Mouse (Mus musculus): ENCODE results near the gene Ccdc87. TPM values are rescaled to one million over a fixed set of nuclear protein-coding genes. Genes with fewer than 3 reads are reported as not detected.
"Not testable (repeated sequence)": the region's sequence is repeated elsewhere in the genome, so short reads cannot be mapped to it uniquely, and the experiment has no call there.

Ccdc87 gene
- 0.07 and 0.09 TPM in 2 replicates for polyA plus RNA-seq (2012; rRNA removed)

DNA sequence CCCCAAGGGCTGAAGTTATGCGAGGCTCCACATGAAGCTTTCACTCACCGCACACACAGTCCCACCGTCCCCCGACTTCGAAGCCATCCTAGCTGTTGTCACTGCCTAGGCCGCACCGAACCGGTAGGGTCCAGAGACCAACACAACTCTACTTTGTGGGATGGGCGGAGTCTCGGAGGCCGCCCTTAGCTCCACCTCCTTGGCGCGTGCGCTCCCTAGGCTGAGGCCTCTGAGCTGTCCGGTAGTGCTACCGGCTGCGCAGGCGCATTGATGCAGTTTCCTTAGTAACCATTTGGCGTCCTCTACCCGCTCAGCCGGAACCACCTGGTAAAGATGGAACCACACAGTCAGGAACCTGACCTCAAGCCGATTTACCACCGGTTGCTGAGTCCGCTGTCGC is at the start of gene Ccdc87, which contains the start of gene Ccs:
Gene Ccdc87 (plus strand): TSS at position 218 of the 400 bp plus-strand sequence.
Gene Ccs (minus strand): TSS at position 184 of the 400 bp plus-strand sequence.
- DNase-seq (ENCODE audit: low spot score), result peak; percentile 84

DNA sequence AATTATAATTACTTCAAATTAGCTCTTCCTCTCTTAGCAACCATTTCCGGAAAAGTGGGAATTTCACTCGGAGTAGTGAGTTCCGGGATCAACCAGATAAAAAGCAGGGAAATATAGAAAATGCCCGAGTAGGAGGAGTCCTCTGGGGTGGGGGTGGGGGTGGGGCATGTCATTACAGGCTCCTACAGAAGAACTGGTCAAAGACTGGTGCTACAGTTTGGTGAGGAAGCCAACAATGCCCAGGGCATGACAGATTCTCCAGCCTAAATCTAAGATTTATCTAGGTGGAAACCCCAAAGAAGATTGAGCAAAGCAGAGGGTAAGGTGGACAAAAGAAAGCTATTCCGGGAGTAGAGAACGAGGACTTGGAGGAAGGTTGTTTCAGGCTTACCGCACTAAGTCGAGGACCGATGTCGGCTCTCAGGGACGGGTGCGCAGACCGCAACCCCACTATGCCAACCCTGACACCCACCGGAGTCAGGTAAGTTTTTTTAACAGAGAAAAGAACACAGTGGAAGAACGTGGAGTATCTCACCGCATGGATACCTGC is 45.8 kb upstream of the Ccdc87 start:
- DNase-seq (ENCODE audit: low spot score), result no peak

DNA sequence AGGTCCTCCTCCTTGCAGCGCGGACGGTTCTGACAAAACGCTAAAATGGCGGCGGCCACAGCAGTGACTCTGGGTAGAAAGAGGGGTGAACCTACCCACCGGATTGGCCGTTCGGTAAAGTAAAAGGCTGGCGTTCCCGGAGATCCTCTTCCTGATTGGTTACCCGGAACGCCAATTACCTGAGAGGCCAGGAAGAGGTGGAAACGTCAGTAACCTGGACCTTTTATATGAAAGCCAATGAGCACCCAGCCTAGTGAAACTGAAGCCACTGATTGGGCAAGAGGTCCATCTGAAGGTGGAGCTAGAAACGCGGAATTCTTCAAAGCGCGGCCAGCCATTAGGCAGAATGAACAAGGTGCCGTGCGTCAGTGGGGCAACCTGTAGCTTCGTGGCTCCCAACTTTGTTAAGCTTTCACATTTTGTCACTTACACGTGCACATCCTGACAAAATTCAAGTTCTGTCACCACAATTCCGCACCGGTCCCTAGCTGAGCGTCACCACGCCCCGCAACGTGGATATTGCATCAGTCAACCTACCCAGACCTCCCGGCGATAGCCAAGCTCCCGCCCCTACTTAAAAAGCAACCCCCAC is 45.2 kb upstream of the Ccdc87 start, which contains the start of gene Rbm4:
Gene Rbm4 (minus strand): TSS at position 71 of the 592 bp plus-strand sequence.
- DNase-seq (ENCODE audit: low spot score), result peak; percentile 76

DNA sequence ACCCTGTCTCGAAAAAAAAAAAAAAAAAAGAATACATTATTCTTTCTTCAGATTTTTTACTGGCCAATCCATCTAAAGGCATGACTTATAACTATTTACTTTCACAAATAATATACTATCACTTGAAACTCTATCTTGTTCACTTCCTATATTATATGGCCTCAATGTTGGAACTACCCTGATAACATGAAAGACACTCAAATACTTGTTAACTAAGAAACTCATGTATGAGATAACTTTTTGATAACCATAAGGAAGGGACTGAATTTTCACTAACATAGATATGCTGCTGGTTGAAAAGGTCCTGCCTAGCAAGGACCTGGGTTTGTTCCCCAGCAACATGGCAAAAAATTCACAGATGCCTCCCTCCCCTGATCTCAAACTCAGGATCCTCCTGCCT is 43.2 kb upstream of the Ccdc87 start:
- no peak for DNase-seq (ENCODE audit: low spot score)

DNA sequence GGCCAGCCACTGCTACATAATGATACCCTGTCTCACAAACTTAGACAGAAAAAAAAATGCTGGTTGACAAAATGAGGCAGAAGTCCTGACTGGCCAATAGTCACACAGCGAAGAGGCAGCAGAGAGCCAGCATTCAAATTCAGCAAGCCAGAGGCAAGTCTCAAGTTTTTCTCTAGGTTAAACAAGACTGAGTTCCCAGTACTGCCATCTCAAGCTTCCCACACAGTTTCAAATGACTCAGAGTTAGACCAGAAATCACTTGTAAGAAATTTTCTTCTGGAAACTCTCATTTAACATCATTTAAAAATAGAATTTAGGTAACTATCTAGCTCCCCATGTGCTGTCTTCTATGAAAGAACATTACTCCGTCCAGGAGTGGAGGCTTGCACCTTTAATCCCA is 41.3 kb upstream of the Ccdc87 start:
- no peak for DNase-seq (ENCODE audit: low spot score)

DNA sequence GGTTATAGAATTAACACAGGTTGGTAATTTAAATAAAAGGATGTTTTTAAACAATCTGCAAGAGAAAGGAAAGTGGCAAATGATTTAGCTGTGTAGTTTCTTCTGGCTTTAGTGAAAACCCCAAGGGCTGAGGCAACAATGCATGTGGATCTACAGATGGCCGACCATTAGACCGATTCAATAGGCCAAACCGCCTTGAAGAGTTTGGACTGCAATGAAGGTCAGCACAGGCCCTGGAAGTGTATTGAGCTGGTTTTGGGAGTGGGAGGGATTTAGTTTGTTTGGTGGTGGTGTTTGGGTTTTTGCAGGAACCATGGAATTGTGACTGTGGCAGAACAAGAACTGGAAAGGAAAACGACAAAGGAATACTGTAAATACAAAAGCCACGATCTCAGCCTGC is 40.1 kb upstream of the Ccdc87 start:
- no peak for DNase-seq (ENCODE audit: low spot score)

DNA sequence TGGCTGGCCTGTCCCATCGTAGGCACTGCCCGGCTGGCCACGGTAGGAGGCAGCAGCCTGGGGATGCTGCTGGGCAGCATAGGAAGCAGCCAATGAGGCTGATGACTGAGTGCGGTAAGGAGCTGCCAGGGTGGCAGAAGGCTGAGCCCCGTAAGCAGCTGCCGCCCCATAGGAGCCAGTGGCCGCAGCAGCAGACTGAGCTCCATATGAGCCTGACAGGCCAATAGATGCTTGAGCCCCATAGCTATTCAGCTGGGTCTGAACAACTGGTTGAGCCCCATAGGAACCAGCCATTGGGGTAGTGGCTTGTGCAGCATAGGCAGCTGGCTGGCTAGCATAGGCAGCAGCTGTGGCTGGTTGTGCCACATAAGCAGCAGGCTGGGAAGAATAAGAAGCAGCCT is 36.5 kb upstream of the Ccdc87 start:
- DNase-seq (ENCODE audit: low spot score), result no peak

DNA sequence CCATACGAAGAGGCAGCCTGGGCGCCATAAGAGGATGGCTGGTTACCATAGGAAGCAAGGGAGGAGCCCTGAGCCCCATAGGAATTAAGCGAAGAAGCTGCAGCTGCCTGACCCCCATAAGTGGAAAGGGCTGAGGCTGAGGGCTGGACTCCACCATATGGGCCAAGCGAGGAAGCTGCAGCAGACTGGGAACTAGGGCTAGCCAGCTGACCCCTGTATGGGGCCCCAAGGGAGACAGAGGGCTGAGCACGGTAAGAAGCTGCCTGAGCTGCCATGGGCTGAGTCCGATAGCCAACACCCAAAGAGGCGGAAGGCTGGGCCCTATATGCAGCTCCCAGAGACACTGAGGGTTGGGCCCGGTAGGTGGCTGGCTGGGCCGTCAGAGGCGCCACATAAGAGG is 35.9 kb upstream of the Ccdc87 start:
- no peak for DNase-seq (ENCODE audit: low spot score)

DNA sequence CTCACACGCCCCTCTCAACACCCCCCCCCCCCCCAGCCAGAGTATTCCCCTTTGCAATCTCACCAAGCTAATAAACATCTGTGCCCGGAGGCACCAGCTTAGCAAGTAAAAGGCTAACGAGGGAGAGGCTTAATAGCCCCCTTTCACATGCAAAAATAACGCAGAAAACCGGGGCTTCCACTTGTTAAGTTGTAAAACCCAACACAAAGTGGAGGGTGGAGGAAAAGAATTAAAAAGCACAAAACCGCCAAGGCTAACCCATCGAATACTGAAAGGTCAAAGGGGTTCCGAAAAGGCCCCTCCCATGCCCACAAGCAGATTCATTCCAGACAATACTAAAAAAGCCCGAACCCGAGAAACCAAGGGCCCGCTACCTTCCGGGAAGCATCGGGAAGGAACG is 28.9 kb upstream of the Ccdc87 start:
- DNase-seq (ENCODE audit: low spot score), result no peak

DNA sequence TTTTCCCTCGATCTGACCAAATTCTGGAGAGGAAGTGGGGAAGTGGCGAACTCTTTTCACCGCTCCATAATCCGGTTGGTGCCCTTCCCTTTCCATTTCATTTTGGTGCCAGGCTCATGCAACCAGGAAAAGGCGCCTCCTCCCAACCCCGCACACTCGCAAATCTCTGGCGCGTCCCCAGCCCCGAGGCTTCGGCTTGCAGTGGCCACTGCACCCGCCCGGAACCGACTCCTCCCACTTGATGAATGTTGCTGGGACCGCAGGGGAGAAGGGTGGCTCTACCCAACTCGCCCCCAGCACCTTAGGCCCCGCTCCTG is 28.5 kb upstream of the Ccdc87 start:
- DNase-seq (ENCODE audit: low spot score), result no peak

DNA sequence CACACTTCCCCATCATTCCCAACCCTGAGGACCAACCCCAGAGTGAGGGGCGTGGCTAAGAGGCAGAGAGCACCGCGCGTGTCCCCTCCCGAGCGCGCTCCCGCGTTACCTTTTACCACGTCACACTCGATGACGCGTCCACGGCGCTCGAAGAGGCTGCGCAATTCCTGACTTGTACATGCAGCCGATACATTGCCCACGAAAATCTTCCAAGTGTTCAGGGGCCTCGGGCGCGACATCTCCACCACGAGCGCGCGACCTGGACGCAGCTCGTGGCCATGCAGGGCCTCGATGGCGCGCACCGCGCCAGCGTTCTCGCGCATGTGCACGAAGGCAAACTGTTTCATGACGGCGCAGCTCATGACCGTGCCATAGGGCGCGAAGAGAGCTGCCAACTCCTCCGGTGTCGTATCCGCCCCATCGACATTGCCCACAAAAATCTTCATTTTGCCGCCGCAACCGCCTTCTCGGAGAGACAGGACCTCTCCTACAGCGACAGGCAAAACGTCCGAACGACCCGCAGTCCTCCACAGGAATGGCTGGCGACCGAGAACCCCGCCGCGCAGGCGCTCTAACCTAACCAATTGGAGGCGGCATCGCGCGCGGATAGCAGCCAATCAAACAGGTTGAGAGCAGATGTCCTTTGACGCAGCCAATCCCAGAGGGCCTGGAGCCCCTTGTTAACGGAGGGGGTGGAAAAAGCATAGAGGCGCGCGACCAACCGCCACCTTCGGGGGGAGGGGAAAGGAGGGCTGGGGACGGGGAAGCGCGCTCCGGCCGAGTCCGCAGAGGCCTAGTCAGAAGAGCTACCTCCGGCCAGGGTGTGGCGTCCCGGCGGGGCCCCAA is 27.9 kb upstream of the Ccdc87 start, which contains the start of the genes Gm21992 and Rbm14:
Gene Gm21992 (minus strand): TSS at position 550 of the 846 bp plus-strand sequence.
Gene Rbm14 (minus strand): TSS at position 572 of the 846 bp plus-strand sequence.
- DNase-seq (ENCODE audit: low spot score), result peak; percentile 98

DNA sequence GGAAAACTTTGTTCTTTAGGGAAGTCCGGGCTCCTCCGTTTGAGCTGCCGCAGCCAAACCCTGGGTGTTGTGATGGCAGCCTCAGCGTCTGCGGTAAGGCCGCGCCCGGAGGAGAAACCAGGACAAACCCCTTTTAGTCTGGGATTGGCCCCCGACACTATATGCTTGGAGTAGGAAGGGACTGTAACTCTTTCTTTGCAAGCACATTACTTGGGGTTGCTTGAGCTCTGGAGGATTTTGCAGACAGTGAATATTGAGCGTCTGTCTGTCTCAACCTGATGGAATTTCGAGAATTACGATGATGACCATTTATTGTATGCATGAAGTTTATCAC is 27.3 kb upstream of the Ccdc87 start:
- no peak for DNase-seq (ENCODE audit: low spot score)

DNA sequence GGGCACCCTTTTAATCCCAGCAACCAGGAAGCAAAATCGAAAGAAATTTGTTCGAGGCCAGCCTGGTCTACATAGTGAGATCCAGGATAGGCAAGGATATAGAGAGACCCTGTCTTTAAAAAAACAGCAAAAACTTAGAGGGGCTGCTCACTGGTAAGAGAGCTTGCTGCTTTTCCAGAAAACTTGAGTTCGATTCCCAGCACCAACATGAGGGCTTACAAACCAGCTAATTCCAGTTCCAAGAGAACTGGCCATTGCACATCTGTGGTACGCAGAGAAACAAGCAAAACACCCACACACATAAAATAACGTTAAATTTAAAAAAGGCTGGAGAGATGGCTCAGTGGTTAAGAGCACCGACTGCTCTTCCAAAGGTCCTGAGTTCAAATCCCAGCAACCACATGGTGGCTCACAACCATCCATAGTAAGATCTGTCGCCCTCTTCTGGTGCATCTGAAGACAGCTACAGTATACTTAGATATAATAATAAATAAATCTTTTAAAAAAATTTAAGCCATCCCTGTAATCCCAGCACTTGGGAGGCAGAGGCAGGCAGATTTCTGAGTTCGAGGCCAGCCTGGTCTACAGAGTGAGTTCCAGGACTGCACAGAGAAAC is 26.7 kb upstream of the Ccdc87 start:
- not testable (repeated sequence) for DNase-seq (ENCODE audit: low spot score)

DNA sequence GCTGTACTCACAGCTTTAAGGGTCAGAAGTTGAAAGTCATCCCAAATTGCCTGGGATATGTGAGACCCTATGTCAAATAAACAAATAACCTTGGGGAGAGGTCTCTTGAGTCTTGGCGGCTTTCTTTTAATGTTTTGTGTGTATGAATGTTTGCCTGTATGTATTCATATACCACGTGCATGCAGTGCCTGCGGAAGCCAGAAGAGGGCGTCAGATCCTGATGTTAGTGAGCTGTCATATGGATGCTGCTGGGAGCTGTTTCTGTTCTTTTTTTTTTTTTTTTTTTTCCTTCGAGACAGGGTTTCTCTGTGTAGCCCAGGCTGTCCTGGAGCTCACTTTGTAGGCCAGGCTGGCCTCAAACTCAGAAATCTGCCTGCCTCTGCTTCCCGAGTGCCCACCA is 26.2 kb upstream of the Ccdc87 start:
- DNase-seq (ENCODE audit: low spot score), result no peak

DNA sequence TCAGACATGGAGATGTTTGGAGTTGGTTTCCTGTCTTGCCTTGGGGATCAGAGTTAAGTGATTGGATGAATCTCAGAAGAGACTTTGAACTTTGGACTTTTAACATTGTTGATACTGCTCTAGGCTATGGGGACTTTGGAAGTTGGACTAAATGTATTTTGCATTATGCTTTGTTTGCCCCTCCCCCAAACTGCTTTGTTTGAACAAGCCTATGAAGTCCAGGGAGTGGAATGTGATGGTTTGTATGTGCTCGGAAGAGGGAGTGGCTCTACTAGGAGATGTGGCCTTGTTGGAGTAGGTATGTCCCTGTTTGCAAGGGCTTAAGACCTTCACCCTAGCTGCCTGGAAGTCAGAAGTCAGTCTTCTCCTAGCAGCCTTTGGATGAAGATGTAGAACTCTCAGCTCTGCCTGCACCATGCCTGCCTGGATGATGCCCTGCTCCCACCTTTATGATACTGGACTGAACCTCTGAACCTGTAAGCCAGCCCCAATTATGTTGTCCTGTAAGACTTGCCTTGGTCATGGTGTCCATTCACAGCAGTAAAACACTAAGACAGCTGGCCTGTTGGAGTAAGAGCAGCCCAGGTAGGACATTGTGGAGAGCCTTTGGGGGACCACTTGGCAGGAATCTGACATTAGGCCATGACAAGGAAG is 21.9 kb upstream of the Ccdc87 start:
- DNase-seq (ENCODE audit: low spot score), result no peak

DNA sequence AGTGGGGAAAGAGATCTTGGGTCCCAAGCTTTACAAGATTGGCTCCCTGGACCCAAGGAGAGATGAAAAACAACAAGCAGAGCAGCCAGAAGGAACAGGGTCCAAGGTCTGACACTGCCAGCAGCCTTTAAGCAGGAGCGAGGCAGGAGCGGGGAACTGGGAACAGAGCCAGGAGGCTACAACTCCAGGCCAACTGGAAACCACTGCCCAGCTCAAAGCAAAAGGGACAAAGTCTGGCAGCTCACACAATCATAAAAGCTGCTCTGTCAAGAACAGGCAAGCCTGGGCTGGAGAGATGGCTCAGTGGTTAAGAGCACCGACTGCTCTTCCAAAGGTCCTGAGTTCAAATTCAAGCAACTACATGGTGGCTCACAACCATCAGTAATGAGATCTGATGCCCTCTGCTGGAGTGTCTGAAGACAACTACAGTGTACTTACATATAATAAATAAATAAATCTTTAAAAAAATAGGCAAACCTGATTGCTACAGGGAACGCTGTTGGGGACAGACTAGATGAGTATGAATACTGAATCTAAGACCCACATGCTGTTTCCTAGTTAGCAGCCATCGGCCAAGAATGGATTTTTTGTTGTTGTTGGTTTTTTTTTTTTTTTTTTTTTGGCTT is 18.4 kb upstream of the Ccdc87 start:
- peak; percentile 26 for DNase-seq (ENCODE audit: low spot score)

DNA sequence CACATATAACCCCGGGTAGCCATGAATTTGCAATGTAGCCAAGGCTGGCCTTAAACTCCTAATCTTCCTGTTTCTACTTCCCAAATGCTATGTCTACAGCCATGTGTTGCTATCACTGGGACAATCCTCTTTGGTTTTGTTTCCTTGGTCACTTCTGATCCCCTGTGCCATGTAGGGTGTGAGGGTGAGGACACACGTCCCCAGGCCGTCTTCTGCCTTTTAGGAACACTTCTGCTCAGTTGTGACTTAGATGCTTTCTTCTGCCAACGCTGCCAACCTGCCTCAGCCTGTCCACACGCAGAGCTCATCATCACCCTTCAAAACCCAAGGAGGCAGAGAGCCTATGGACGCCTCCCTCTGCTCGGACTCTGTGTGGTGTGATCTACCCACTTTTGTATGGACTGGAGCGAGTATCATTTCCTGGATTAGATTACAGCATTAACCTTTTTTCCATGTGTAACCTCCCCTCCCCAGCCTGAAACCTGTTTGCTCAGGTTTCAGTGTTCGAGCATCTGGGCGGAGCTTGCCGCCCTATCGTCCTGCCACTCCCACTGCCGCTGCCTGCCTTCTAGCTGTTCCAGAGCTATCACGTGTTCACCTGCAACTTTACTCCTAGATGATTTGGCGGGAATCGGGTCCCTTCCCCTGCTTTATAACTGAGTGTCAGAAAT is 10.6 kb upstream of the Ccdc87 start:
- DNase-seq (ENCODE audit: low spot score), result no peak

DNA sequence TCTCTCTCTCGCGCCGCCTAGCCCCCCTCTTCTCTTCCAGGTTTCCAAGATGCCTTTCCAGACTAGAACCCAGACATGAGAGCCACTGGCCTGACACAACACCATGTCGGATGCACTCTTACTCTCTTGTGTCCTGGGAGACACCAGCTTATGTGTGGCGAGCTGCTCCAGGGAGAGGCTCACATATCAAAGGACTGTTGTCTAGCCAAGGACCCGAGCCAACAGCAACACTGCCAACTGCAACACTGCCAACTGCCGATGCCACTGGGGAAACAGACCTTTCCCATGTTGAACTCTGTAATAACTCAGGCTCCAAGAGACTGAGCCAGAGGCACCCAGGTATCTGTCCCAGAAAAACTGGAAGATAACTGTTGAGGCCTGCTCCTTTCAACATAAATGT is 10.0 kb upstream of the Ccdc87 start:
- no peak for DNase-seq (ENCODE audit: low spot score)

DNA sequence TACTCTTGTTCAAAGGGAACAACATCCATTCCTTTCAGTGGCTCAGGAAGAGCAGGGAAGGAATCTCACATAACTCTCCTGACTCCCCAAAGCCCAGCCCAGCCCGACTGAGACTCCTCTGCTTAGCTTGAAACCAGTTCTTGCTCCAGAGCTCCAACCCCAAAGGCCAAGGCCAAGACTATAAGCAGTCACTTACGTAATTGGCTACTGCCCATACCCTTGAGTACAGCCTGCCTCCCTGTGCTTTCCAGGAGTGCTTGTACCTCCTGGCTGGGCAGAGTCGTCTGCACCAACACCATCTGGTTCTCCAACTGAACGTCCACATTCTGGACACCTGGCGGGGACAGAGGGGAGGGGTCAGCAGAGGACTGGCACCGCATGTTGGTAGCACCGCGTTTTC is 5.2 kb upstream of the Ccdc87 start:
- no peak for DNase-seq (ENCODE audit: low spot score)

DNA sequence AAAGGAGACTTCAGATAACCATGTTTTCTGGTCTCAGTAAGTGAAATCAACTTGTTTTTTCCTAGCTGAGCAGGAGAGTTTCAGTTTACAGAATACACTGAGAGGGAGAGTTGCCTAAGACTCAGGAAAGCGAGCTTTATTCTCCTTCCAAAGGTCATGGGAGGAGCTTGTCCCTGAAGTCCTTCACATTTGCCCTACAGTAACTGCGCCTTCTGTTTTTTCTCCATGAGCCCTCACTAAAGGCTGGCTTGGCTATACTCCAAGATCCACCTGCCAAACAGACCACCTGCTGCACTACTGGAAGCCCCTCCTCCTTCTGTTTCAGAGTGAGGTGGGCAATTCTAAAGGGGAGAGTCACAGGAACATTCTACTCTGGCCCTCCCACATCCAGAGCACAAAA is 3.1 kb upstream of the Ccdc87 start:
- DNase-seq (ENCODE audit: low spot score), result no peak

DNA sequence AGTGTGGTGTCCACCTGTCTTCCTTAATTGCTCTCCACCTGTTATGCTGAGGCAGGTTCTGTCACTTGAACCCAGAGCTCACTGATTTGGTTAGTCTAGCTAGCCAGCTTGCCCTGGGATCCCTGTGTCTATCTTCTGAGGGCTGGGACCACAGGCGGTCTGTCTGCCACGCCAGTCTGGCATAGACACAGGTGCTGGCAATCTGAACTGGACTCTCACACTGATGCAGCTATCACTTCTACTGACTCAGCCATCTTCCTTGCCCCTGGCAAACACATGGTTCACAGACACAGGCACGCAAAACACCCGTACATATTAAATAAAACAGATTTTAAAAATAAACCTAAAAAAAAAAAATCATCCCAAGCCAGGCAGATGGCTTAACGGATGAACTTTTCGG is 2.1 kb upstream of the Ccdc87 start:
- DNase-seq (ENCODE audit: low spot score), result no peak
